Mouse (Mus musculus): Measurements from ENCODE around the gene Cry1. TPM values are rescaled to one million over a fixed set of nuclear protein-coding genes. Genes with fewer than 3 reads are reported as not detected.

The Cry1 gene
- 36.5 to 46.7 TPM (median 41.8 TPM) in 4 replicates for total RNA-seq (2023)

DNA sequence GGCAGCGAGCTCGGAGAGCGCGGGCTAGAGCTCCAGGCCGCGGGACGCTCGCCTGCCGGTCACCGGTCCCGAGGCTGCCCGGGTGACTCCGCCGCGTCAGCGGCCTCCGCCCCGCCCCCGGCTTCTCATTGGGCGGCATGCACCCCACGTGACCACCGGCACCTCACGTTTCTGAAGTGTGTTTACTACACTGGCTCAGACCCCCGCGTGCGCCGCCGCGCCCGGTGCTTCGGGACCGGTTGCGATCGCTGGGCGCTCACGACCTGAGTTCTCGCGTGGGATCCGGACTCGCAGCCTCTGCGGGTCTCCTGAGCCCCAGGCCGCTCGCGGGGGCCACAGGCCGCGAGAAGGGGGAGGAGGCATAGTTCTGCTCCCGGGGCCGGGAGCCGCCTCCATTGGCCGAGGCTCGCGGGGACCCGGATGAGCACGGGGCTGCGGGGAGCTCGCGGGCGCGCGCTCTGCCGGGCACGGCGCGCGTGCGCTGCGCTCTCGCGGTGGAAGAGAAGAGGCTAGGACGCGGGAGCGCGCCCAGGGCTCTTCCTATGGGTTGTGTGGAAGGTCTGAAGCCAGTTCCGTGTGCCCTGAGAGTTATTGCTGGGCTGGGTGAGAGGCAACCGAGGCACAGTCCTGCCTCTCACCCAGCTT is at the start of gene Cry1:
TSS of gene Cry1 (minus strand) at position 101 of the 645 bp plus-strand sequence.

DNA sequence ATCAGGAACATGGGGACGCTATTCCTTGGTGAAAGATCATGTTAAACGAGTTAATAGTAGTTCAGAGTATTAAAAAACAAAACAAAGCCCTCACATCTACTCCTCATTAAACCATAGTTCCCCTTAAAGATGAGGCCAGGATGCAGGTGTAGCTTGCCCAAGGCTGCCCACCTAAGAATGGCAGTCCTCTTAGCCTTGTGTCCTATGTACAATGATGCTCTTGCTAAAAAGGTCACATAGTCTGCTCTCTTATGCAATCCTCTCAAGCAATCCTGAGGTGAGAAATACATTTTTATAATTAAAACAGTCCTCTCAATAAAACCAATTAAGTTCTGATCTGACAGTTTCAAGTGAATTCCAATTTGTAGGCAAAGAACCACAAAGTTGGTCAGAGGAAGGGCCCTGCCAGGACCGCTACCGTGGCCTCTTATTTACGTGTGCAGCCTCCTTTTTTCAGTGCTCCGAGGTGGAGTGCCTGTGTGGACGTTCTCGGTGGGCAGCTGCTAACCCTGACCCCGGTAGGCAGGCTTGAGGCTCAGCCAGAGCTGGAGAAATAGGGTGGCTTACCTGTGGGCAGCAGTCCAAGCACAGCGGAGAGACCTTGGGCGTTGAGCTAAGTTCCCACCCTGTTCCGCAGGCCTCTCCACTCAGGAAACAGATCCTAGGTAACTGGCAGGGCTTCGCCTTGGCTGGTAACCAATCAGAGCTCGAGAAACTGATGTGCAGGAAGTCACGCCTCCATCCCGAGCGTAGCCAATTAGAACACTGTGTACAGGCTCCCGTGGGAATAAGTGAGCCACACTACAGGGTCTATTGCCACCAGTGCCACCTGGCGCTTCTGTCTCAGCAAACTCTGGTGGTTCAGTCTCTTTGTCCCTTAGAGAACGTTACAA is 57.2 kb downstream of the Cry1 start, which contains the start of gene Mterf2:
TSS of gene Mterf2 (minus strand) at position 633 of the 893 bp plus-strand sequence.

DNA sequence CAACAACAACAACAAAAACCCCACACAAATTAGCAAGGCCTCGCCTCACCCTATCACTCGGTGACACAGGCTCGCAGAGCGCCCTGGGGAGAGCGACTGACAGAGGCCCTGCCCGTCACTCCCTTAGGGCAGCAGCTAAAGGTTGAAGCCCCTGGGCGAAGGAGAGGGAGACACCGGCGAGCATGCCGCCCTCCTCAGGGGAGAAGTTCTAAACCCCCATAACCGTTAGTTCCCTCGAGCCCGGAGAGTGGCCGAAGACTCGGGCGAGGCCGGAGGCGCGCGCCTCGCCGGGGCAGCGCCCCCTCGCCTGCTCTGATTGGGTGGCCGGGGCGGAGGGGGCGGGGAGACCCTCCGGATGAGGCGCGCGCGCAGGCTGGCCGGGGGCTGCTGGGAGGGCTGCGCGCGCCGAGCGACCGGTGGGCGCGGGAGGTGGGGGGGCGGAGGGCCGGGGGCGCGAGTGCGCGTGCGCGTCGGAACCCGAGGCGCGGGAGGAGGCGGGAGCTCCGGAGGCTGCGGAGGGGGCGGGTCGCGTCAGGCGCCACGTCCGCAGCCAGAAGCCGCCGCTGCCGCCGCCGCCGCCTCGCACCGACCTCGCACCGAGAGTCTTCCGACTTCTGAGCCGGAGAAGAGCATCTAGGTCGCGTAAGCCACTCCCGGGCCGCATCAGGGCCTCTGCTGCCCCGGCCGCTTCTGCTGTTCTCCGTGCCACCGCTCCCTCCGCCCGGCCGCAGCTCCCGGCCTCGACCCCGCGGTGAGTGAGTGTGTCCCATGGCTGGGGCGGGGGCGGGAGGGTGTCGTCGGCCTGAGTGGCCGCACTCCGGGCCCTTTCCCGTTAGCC is 82.4 kb downstream of the Cry1 start, which contains the start of the genes Fhl4 and Tmem263:
TSS of gene Fhl4 (minus strand) at position 249 of the 838 bp plus-strand sequence.
TSS of gene Tmem263 (plus strand) at position 381 of the 838 bp plus-strand sequence.

Other genes starting within 250 kb of the Cry1 start
- gene Fhl4, start 82.6 kb downstream of the Cry1 start, total RNA-seq (2023): 0.24 to 1.4 TPM (median 0.86 TPM) in 4 replicates
- 10.3 to 13.3 TPM (median 11.9 TPM) in 4 replicates for gene Tmem263, start 82.4 kb downstream of the Cry1 start, total RNA-seq (2023)
- 7.1 to 12.6 TPM (median 10.5 TPM) in 4 replicates for gene Mterf2, start 57.0 kb downstream of the Cry1 start, total RNA-seq (2023)
- 0.40 to 1.1 TPM (median 0.54 TPM) in 3 of 4 replicates, not detected in the other for gene Btbd11, start 201.8 kb upstream of the Cry1 start, total RNA-seq (2023)